Mouse (Mus musculus) lung, postnatal 0 days (tissue): Measurements from ENCODE around the gene Gskip.

Source experiments
- CTCF ChIP-seq: IDR thresholded peaks from 2 replicates; pipeline ENCODE4 v1.5.1; 2016; ENCODE audit warnings: antibody characterized with exemption, mild to moderate bottlenecking
- EP300 ChIP-seq: IDR thresholded peaks from 2 replicates; pipeline ENCODE4 v1.6.1; 2016; ENCODE audit warnings: antibody characterized with exemption, mild to moderate bottlenecking, control low read depth

GRCm38 (mm10) chr12:105678211-105678610 is 6.4 kb upstream of the Gskip start:
- TF ChIP-seq CTCF, result no peak
- no peak for TF ChIP-seq EP300
